Mouse (Mus musculus): ENCODE results near the gene Clec9a. TPM values are rescaled to one million over a fixed set of nuclear protein-coding genes. Genes with fewer than 3 reads are reported as not detected.

Gene Clec9a
- total and polyA plus RNA-seq, 3 experiments: 0.11 TPM; not detected in 2

DNA sequence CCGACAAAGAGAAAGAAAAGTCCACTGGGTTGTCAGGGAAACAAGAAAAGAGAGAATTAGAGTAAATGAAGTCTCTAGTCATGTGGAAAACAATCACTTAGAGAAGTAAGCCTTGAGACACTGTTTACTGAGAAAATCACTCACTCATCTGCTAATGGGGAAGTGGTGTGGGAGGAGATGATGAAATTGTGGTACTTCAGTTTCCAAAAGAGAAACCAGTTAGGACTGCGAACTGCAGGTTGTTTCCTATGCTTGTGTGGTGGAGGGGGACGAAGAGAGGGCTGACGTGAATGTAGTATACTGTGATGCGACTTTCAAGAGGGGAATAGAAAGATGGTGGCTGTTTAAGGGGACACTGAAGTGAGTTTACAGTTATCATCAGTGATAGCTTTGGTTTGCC lies 25.6 kb downstream of the Clec9a start:
- H3K4me1 ChIP-seq (ENCODE audit: insufficient read depth, low read depth, low read length): no peaks in the 10 kb centered on the region
- TF ChIP-seq CTCF (IDR thresholded peaks at IDR 0.05; ENCODE audit: low read depth, low read length): no peak
- no peak for TF ChIP-seq TAL1 (conservative IDR thresholded peaks at IDR 0.05; ENCODE audit: low read depth, low read length)
- TF ChIP-seq GATA1 (IDR thresholded peaks at IDR 0.05; ENCODE audit: borderline replicate concordance, low read length): no peak
- TF ChIP-seq POLR2AphosphoS5 (IDR thresholded peaks at IDR 0.05; ENCODE audit: insufficient replicate concordance, low read depth, low read length): no peak
- no peak for TF ChIP-seq GATA2 (IDR thresholded peaks at IDR 0.05; ENCODE audit: borderline replicate concordance, low read depth, low read length)
- no peak overlapping the region for H3K4me3 ChIP-seq (ENCODE audit: low read depth, low read length)
- ATAC-seq (ENCODE audit: extremely low read depth, insufficient number of reproducible peaks, low FRiP score, poor library complexity, severe bottlenecking) (no peak), DNase-seq (ENCODE audit: low spot score) (no peak)
- no peaks in the 10 kb centered on the region for H3K27me3 ChIP-seq (ENCODE audit: insufficient read depth, low read length)
- H3K36me3 ChIP-seq (replicated peaks): no peaks in the 10 kb centered on the region
- no peaks in the 10 kb centered on the region for H3K9me3 ChIP-seq (replicated peaks)

DNA sequence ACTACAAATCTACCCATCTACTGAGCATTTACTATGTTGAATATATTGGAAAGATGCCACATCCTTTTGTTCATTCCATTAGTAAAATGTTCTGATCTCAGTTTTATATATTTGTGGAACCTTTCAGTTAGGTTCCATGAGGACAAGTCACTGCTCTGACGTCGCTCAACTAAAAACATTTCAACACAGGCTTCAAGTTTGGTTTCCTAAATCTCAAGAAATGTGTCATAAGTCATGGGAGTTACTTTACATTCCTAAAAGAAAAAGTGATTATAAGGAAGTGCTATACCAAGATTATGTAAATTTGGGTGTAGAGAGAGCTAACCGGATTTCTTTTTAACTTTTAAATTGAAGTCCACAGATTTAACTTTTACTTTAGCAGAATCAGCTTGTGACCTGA lies 27.4 kb downstream of the Clec9a start:
- Histone ChIP-seq H3K27me3 (ENCODE audit: insufficient read depth, low read length) (no peaks in the 10 kb centered on the region), H3K36me3 (replicated peaks) (no peaks in the 10 kb centered on the region), H3K4me1 (ENCODE audit: insufficient read depth, low read depth, low read length) (no peaks in the 10 kb centered on the region), H3K9me3 (replicated peaks) (no peaks in the 10 kb centered on the region), H3K4me3 (ENCODE audit: low read depth, low read length) (no peak overlapping the region)
- ATAC-seq (ENCODE audit: extremely low read depth, insufficient number of reproducible peaks, low FRiP score, poor library complexity, severe bottlenecking): no peak
- no peak for DNase-seq (ENCODE audit: low spot score)
- TF ChIP-seq CTCF (IDR thresholded peaks at IDR 0.05; ENCODE audit: low read depth, low read length) (no peak), POLR2AphosphoS5 (IDR thresholded peaks at IDR 0.05; ENCODE audit: insufficient replicate concordance, low read depth, low read length) (no peak), GATA2 (IDR thresholded peaks at IDR 0.05; ENCODE audit: borderline replicate concordance, low read depth, low read length) (no peak), TAL1 (conservative IDR thresholded peaks at IDR 0.05; ENCODE audit: low read depth, low read length) (no peak), GATA1 (IDR thresholded peaks at IDR 0.05; ENCODE audit: borderline replicate concordance, low read length) (no peak)

DNA sequence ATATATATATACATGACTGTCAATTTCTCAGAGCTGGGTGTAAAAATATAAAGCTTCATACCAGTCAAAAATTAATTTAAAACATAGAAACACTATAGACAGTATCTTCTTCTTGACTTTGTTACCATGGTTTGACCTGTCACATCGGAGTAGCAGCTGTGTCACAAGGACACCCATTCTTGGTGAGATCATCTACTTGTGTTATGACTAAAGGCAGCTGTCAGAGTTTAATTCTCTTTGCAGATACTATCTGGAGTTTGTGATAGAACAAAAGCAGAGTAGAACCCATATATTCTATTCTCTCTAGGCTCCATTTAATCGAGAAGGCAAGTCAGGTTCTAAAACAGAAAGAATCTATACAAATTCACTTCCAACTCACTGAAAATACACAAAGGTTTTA lies 29.4 kb downstream of the Clec9a start:
- no peaks in the 10 kb centered on the region for H3K27me3 ChIP-seq (ENCODE audit: insufficient read depth, low read length)
- no peak for ATAC-seq (ENCODE audit: extremely low read depth, insufficient number of reproducible peaks, low FRiP score, poor library complexity, severe bottlenecking)

DNA sequence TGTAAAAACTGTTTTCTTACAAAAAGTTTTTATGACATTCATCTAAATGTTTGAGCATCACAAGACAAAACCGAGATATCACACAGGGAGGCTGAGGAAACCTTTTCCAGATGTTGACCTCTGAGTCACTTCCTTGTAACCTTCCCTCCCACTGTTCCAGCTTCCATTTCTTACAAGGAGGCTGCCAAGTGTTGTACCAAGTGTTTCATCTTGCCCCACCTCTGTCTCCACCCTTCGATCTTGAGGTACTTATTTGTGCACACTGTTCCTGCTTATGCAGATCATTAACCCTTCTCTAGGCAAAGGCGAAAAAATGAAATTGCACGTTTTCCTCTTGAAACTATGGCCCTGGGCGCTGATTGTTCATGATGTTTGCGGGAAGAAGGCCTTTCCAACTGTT lies 41.1 kb downstream of the Clec9a start:
- H3K9me3 ChIP-seq (replicated peaks): peaks cover 4% of the 10 kb centered on the region; the same call in 1 of the 2 replicates
- no peaks in the 10 kb centered on the region for H3K27me3 ChIP-seq (ENCODE audit: insufficient read depth, low read length)
- DNase-seq (ENCODE audit: low spot score) (no peak), ATAC-seq (ENCODE audit: extremely low read depth, insufficient number of reproducible peaks, low FRiP score, poor library complexity, severe bottlenecking) (no peak)
- H3K36me3 ChIP-seq (replicated peaks): no peaks in the 10 kb centered on the region
- TF ChIP-seq TAL1 (conservative IDR thresholded peaks at IDR 0.05; ENCODE audit: low read depth, low read length) (no peak), GATA1 (IDR thresholded peaks at IDR 0.05; ENCODE audit: borderline replicate concordance, low read length) (no peak), POLR2AphosphoS5 (IDR thresholded peaks at IDR 0.05; ENCODE audit: insufficient replicate concordance, low read depth, low read length) (no peak), GATA2 (IDR thresholded peaks at IDR 0.05; ENCODE audit: borderline replicate concordance, low read depth, low read length) (no peak), CTCF (IDR thresholded peaks at IDR 0.05; ENCODE audit: low read depth, low read length) (no peak)
- H3K4me1 ChIP-seq (ENCODE audit: insufficient read depth, low read depth, low read length): no peaks in the 10 kb centered on the region
- H3K4me3 ChIP-seq (ENCODE audit: low read depth, low read length): no peak overlapping the region

More for the DNA sequence above, 29.4 kb downstream of the Clec9a start:
- Histone ChIP-seq H3K36me3 (replicated peaks) (no peaks in the 10 kb centered on the region), H3K9me3 (replicated peaks) (no peaks in the 10 kb centered on the region), H3K4me1 (ENCODE audit: insufficient read depth, low read depth, low read length) (no peaks in the 10 kb centered on the region), H3K4me3 (ENCODE audit: low read depth, low read length) (no peak overlapping the region)
- no peak for DNase-seq (ENCODE audit: low spot score)
- no peak for TF ChIP-seq GATA1 (IDR thresholded peaks at IDR 0.05; ENCODE audit: borderline replicate concordance, low read length)

DNA sequence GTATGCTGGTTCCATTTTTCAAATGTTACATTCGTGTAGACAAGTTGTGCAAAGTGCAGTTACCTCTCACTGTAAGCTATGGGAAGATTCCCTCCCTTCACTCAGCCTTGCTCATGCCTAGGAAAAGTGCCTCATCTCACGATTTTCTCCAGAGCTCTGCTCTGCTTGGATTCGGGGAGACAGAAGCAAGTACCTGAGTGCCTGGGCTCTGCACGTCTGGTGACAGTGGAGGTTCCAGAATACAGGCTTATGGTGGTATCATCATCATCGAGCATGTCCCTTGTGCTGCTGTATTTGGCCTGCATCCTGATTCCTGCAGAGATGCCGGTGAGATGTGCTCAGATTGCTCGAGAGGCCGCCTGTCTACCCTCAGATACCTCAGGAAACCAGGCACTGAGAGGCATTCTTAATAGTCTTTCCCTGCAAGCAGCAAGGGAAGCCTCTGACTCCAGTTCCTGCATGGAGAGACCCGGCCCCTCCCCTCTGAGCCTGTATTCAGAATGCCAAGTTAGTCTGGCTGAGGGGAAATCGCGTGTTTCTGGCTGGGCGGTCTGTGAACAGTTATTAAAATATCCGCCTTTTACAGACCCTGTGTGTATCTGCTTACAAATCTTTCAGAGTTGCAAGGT lies 42.9 kb downstream of the Clec9a start, which contains the start of gene Clec1a:
Gene Clec1a (minus strand): TSS at position 590 of the 629 bp plus-strand sequence.
- DNase-seq (ENCODE audit: low spot score) (no peak), ATAC-seq (ENCODE audit: extremely low read depth, insufficient number of reproducible peaks, low FRiP score, poor library complexity, severe bottlenecking) (no peak)
- no peak for TF ChIP-seq GATA1 (IDR thresholded peaks at IDR 0.05; ENCODE audit: borderline replicate concordance, low read length)
- TF ChIP-seq GATA2 (IDR thresholded peaks at IDR 0.05; ENCODE audit: borderline replicate concordance, low read depth, low read length): no peak
- Histone ChIP-seq H3K4me1 (ENCODE audit: insufficient read depth, low read depth, low read length) (no peaks in the 10 kb centered on the region), H3K27me3 (ENCODE audit: insufficient read depth, low read length) (no peaks in the 10 kb centered on the region), H3K9me3 (replicated peaks) (peaks cover 4% of the 10 kb centered on the region; the same call in 1 of the 2 replicates), H3K36me3 (replicated peaks) (no peaks in the 10 kb centered on the region), H3K4me3 (ENCODE audit: low read depth, low read length) (no peak within 1 kb of the TSS)

DNA sequence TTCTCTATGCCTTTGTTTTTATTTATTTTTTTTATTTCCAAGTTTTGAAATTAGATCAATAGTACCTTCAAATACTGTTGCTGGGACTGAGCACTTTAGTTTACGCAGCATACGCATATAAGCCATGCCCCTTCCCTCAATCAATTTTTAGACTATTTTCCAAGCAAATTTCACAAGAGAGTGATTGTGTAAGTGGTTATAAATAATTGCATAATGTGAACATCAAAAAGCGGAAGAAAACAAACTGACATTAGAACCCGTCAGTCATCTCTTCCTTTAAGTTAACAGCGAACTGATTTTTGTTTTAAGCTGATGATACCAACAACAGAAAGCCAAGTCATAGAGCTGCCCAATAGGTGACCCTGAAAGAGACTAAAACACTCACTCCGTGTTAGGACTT lies 62.7 kb downstream of the Clec9a start:
- Histone ChIP-seq H3K4me1 (ENCODE audit: insufficient read depth, low read depth, low read length) (no peaks in the 10 kb centered on the region), H3K9me3 (replicated peaks) (no peaks in the 10 kb centered on the region), H3K4me3 (ENCODE audit: low read depth, low read length) (no peak overlapping the region), H3K27me3 (ENCODE audit: insufficient read depth, low read length) (no peaks in the 10 kb centered on the region), H3K36me3 (replicated peaks) (no peaks in the 10 kb centered on the region)
- no peak for ATAC-seq (ENCODE audit: extremely low read depth, insufficient number of reproducible peaks, low FRiP score, poor library complexity, severe bottlenecking)
- no peak for TF ChIP-seq POLR2AphosphoS5 (IDR thresholded peaks at IDR 0.05; ENCODE audit: insufficient replicate concordance, low read depth, low read length)
- TF ChIP-seq TAL1 (conservative IDR thresholded peaks at IDR 0.05; ENCODE audit: low read depth, low read length): no peak
- TF ChIP-seq CTCF (IDR thresholded peaks at IDR 0.05; ENCODE audit: low read depth, low read length): no peak
- TF ChIP-seq GATA2 (IDR thresholded peaks at IDR 0.05; ENCODE audit: borderline replicate concordance, low read depth, low read length): no peak
- TF ChIP-seq GATA1 (IDR thresholded peaks at IDR 0.05; ENCODE audit: borderline replicate concordance, low read length): no peak
- DNase-seq (ENCODE audit: low spot score): no peak

DNA sequence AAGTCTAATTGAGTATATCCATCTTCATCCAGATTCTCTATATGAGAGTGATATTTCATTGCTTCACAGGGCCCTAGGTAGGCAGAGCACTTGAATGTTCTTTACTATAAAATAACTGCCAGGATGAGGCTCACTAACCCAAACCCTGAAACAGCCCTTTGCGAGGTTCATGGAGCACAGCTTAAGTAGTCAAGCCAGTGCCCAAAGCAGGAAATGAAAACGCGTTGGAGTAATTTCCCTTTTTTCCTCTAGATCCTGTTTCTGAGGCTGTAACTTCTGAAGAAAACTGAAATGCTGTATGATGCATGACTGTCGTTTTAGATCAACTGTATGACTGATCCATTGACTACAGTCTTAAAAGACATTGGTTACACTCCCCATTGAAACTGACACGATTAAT lies 64.0 kb downstream of the Clec9a start:
- ATAC-seq (ENCODE audit: extremely low read depth, insufficient number of reproducible peaks, low FRiP score, poor library complexity, severe bottlenecking): no peak
- H3K4me3 ChIP-seq (ENCODE audit: low read depth, low read length): no peak overlapping the region
- no peaks in the 10 kb centered on the region for H3K27me3 ChIP-seq (ENCODE audit: insufficient read depth, low read length)
- TF ChIP-seq GATA2 (IDR thresholded peaks at IDR 0.05; ENCODE audit: borderline replicate concordance, low read depth, low read length) (no peak), CTCF (IDR thresholded peaks at IDR 0.05; ENCODE audit: low read depth, low read length) (no peak), TAL1 (conservative IDR thresholded peaks at IDR 0.05; ENCODE audit: low read depth, low read length) (no peak), POLR2AphosphoS5 (IDR thresholded peaks at IDR 0.05; ENCODE audit: insufficient replicate concordance, low read depth, low read length) (no peak), GATA1 (IDR thresholded peaks at IDR 0.05; ENCODE audit: borderline replicate concordance, low read length) (no peak)
- no peaks in the 10 kb centered on the region for H3K4me1 ChIP-seq (ENCODE audit: insufficient read depth, low read depth, low read length)
- no peak for DNase-seq (ENCODE audit: low spot score)
- H3K9me3 ChIP-seq (replicated peaks): no peaks in the 10 kb centered on the region
- no peaks in the 10 kb centered on the region for H3K36me3 ChIP-seq (replicated peaks)
